Mouse (Mus musculus): Measurements from ENCODE around the gene Btbd3.

GRCm38 (mm10) chr2:138590307-138590706 lies 333.9 kb downstream of the Btbd3 start:
- TF ChIP-seq CTCF (IDR thresholded peaks at IDR 0.05; ENCODE audit: low read depth, low read length) (no peak), POLR2A (IDR thresholded peaks at IDR 0.05; ENCODE audit: insufficient read depth, low read length) (no peak), EP300 (IDR thresholded peaks at IDR 0.05; ENCODE audit: insufficient read depth, low read depth, low read length) (no peak)
